Mouse (Mus musculus): ENCODE data around the gene Usp33.
"Not testable (repeated sequence)": the region's sequence is repeated elsewhere in the genome, so short reads cannot be mapped to it uniquely, and the experiment has no call there.

Usp33 gene

DNA sequence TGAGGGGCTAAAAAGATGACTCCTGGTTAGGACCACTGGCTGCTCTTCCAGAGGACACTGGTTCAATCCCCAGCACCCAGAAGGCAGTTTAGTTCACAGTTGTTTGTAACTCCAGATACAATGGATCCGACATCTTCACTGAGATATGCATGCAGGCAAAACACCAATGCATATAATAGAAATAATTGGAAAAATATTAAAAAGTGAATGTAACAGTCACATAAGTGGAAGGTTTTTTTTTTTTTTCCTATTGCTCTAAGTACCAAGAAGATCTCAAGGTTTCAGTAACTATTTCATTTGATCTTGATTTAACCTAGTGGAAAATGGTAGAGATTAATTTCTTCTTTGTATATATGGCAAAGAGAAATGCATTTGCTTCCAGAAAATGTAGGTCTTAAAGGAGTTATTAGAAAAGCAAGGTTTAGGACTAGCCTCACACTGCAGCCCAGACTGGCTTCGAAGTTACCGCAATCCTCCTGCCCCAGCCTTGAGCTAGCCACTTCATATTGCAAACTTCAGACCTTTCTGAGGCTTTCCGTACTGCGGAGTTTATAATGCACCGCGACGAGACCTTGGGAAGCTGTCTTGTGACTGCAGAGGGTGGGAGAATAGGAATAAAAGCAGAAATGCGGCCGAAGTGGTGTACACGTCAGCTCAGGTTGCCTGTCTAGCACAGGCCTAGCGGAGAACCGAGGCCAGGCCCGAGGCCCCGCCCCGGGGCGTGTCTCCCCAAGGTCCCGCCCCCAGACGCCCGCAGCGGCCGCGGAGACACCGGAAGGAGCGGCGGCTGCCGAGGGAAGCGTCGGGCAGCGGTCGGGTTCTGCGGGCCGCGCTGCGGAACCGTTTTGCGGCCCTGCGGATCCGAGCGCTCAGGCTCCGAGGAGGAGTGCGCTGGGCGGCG lies at the start of gene Usp33:
Gene Usp33, plus strand, starts transcription at position 747 of the 901 bp plus-strand sequence.
- DNase-seq = peak; percentile 96

DNA sequence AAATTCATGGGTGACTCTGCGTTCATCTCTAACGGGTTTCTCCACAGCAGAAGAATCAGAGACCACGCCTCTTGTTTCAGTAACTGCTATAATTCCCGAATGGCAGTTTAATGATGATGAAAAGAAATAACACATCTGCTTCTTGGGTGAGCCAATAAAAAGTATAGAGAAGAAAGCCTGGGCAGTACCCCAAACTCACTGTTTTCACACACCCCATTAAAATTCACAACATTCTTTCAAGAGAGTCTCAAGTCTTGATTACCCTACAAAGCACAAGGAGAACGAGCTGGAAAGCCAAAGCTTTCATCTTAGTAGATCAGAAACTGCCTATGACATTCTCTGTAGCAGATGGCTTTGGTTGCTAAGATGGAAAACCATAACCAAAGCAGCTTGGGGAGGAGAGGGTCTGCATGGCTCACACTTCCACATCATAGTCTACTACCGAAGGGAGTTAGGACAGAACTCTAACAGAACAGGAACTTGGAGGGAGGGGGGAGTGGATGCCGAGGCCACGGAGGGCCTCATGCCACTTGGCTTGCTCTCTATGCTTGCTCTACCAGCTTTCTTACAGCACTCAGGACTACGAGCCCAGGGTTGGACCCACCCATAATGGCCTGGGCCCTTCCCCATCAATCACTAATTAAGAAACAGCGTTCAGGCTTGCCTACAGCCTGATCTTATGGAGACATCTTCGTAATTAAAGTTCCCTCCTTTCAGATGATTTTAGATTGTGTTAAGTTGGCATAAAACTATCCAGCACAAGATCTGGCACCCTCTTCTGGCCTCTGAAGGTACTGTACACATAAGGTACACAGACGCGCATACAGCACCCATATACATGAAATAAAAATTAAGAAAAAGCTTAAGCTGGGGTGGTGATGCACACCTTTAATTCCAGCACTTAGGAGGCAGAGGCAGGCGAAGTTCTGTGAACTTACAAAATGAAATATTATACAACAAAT lies 45.6 kb upstream of the Usp33 start:
- no peak for DNase-seq

DNA sequence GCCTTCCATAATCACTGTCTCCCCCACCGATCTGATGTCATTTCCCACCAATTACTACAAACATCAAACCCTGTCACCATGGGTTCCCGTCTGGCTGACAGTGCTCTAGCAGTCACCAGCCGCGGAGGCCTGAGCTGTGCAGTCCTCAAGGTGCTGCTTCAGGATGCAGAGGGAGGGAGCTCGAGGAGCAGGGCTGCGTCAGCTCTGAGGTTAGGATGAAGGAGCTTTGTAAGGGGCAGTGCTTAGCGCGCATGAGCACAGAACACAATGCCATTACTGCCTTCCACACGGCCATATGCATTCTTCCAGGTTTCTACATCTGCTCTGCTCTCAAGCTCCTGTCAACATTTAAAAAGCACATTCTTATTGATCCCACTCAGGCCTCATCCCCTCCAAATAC lies 43.3 kb upstream of the Usp33 start:
- DNase-seq = no peak

DNA sequence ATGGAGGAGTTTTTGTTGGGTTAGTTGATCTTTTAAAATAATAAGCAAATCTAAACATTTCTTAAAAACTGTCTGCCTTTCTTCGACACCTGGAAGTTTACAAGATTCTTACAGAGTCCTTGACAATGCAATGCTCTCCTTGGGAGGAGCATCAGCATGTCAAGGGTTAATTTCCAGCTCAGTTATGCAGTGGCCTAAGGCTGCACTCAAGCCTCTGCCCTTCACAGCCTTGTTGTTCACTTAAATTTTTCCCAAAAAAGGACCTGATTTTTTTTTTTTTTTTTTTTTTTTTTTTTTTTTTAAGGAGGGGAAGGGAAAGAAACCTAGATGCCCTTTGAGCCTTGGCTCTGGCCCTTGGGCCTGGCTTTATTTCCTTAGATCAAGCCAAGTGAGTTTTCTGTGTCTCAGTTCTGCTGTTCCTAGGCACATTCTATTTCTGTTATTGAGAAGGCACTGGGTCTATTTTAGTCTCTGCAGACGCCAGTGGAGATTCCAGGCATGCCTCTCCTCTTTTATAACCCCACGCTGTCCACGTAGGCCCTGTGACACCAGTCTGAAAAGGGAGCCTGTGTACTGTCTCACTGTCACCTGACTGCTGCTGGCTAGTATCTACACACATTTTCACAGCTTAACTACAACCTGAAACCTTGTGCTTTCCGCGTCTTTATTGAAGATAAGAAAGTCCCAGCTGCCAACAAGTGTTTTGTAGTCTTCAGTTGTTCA lies 42.0 kb upstream of the Usp33 start:
- peak; percentile 25 for DNase-seq

DNA sequence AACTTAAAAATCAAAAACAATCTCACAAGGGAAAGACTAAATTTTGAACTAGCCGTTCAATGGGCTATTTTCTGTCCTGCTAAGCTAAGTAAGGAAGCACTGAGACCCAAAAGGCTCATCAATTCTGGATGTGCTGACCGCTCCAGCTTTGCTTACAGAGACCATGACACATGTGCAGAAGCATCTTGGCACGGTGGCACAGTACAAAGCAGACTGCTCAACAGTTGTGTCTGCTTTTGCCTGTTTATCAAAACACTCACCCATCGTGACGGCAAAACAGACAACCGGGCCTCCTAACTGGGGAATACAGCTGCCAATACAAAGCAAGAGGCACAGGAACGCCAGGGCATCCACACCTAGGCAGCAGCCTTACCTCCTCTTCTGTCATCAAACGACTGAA lies 41.2 kb upstream of the Usp33 start:
- peak; percentile 14 for DNase-seq

DNA sequence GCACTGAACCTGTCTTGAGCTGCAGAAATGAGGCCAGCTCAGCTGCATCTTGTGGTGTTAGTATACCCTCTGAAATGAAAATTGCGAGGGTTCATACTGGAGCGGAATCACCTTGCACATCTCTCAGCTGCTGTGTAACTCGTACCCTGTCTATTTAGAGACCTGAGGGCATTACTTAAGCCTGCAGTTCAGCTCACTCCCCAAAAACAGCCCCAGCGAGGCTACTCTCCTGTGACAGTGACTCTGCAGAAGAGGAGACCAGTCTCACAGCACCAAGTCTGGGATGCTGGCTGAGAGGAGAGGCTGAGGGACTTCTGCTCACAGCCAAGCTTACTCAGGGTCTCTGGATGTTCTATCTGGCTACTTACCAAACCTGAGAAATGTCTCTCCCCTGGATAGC lies 40.3 kb upstream of the Usp33 start:
- no peak for DNase-seq

DNA sequence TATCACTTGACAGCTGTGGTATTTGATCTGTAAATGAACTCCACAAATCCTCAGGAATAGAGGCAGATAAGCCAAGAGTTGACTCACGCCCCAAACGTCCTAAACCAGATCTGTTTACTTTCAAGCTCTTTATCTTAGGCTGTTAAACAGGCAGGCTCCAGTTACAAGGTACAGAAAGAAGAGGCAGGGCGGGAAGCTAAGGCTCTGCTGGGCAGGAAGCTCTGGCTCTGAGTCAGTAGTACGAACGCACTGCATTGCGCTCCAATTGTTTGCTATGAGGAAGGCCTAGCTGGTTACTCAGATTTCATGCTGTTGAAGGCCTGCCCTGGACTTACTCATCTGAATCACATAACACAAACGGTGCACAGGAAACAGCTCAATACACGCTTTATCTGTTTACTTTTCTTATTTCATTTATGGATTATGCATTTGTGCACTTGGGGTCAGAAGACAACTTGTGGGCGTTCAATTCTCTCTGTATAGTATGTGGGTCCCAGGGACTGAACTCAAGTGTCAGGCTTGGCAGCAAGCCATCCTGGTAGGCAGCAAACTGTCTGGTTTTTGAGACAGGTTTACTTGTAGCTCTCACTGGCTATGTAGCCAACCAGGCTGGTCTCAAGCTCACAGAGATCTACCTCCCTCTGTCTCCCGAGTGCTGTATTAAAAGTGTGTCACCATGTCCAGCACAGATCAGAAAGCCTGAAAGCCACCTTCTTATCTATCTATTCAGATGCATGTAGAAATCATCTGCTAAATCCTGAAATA lies 37.6 kb upstream of the Usp33 start:
- DNase-seq = peak; percentile 42

DNA sequence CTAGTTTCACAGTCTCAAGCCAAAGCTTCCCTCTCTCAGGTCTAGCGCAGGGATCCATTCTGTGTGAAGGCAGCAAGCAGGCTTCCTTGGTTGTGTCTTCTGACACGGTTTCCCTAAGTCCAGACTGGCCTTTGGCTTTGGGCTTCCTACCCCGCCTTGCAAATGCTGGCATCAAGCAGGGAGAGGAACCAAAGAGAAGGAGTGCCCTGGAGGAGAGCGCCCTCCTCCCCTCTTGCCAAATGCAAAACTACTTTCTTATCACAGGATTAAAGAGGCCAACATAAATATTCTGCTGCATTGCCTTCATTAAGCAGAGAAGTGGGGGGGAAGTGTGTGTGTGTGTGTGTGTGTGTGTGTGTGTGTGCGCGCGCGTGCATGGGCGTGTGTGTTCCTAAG lies 37.0 kb upstream of the Usp33 start:
- DNase-seq = no peak

DNA sequence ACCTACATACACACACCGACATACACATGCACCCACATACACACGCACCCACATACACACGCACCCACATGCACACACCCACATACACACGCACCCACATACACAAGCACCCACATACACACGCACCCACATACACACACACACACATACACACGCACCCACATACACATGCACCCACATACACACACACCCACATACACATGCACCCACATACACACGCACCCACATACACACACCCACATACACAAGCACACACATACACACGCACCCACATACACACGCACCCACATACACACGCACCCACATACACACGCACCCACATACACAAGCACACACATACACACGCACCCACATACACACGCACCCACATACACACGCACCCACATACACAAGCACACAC lies 31.6 kb upstream of the Usp33 start:
- DNase-seq = not testable (repeated sequence)

DNA sequence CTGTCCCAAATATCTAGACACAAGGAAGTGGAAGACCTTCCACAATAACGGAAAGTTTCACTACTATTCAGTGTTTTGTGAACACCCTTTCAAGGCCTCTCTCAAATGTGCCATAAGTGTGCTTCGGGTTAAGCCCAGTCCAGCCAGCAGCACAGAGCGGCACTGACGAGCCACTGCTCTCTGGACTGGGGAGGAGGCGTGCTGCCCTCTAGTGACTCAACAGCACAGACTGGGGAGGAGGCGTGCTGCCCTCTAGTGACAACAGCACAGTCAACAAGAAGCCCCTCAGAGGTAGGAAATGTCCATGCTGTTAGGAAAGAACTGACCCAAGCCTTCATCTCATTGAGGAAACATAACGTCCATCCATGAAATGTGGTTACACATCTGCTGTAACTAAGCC lies 30.7 kb upstream of the Usp33 start:
- DNase-seq = peak; percentile 90

DNA sequence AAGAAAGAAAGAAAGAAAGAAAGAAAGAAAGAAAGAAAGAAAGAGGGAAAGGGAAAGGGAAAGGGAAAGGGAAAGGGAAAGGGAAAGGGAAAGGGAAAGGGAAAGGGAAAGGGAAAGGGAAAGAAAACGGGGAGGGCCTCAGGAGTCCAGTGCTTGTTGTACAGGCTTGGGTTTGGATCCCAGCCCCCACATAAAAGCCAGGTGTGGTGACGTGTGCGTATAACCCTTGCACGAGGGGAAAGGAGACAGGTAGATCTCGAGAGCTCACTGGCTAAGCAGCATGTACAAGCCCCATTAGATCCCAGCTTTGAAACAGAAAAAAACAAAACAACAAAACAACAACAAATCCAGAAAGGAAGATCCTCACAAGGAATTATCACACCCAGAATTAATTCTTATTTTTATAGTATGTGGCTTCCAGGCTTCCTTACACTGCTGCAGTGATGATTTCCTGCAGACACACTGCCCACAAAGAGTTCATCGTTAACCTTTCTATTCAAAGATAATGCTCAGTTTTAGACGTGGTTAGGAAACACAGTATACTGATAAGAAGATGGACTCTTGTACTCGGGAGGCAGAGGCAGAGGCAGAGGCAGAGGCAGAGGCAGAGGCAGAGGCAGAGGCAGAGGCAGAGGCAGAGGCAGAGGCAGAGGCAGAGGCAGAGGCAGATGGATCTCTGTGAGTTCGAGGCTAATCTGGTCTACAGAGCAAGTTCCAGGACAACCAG lies 29.7 kb upstream of the Usp33 start:
- not testable (repeated sequence) for DNase-seq

DNA sequence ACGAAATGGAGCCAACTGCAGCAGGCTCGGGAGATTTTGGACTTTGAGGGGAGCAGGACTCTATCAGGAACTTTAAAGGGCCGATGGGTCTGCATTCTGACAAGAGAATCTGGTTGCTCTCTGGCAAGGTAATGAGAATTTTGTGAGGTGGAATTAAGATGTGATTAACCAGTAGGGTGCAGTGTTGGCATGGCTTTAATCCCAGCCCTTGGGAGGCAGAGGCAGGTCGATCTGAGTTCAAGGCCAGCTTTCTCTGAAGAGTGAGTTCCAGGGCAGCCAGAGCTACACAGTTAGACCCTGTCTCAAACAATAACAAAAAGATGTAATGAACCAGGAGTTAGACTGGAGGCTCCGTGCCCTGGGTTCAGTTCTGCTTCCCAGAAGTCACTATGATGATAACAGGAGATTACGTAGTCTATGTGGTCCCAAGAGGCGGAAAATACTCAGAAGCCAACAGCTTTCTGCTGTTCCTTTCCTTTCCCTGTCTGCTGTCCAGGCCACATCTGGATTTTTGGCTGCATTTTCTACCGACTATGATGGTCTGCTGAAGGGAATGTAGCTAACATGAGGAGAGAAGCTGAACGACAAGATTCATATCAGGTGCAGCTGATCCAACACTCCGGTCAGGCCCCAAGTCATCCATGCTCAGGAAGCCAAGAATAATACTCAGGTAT lies 25.2 kb upstream of the Usp33 start:
- DNase-seq = no peak

DNA sequence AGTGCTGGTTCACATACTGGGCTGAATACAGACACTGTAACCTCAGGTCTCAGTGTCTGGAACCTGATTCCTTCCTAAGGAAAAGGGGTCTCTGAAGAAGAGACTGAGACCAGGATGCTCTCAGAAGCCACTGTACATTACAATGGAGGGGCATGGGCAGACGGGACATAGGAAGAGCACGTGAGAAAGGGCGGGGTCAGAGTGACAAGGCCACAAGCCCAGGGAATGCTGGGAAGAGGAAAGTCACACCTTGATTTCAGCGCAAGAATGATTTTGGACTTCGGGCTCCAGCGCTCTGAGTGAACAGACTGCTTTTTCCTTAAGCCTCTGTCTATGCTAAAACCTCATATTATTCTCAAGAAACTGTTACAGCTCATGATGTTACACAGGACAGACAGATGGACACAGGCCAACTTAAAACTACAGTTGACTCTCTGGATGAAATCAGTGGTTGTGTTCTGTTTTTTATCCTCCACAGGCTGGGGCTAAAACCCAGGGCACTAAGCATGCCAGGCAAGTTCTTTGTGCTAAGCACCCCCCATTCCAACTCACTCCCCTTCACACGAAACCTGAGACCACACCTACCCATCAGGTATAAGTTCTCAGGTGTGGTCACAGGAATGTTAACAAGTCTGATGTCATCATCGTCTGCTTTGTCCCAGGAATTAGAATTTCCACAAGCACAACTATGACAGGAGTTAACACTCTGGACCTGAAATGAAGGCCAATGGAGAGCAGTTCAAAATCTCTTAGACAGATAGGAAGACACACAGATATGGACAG lies 24.3 kb upstream of the Usp33 start:
- DNase-seq = no peak

DNA sequence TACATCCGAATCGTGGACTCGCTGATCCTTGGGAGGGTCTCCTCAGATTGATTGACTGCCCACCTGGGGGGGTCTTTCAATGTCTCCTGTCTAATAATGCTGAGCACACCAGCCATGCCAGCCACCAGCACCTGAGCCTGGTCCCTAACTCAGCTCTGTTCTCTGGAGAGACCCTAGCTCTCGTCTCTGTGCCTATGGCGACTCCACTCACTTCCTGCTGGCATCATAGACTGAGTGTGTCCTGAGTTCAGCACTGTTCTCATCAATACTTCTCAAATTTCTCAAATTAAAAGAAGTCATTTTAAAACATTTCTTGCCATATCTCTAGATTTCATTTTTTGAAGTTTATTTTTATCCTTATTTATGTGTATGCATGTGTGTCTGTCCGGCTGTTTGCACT lies 14.2 kb upstream of the Usp33 start:
- DNase-seq = no peak

DNA sequence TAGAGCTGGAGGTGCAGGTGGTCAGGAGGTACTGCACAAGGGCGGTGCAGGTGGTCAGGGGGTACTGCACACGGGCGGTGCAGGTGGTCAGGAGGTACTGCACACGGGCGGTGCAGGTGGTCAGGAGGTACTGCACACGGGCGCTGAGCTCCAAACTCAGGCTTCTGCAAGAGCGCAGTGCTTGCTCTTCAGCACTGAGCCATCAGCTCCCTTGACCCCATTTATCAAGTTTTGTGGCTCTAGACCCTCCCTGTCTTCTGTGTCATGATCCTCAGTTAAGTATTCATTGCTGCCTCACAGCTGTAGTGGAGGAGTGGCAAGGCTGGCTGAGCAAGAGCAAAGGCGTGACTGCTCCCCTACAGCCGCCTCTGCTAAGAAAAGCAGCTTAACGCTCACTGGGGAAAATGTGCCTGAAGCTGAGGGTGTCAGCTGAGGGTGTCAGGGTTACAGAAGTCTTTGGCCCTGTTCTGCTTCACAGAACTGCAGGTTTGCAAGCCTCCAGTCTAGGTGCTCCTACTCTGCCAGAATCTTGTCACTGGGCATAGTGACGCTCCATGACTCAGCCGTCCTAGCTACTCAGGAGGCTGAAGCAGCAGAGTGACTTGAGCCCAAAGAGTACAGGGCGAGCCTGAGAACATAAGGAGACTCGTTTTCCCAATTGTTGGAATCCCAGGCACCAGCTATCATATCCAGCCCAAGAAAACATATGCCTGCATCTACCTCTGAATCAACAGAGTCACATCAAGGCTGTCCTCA lies 13.6 kb upstream of the Usp33 start:
- DNase-seq = no peak

DNA sequence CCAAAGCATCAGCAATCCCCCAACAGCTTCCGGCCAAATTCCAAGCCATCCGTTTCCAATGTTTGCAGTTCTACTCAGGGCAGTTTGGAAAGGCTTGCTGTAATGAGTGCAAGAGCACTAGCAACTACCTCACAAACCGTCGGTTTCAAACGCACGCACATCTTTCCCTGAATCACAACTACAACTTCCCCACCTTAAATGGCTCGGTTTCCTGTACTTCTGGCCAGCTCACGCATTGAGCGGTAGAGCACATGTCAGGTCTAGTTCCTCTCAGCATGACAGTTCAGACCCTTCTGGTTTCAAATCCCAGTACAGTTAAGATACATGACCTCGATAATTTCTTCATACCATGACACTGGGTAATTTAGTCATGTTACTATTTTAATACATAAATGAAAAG lies 12.6 kb upstream of the Usp33 start:
- no peak for DNase-seq

DNA sequence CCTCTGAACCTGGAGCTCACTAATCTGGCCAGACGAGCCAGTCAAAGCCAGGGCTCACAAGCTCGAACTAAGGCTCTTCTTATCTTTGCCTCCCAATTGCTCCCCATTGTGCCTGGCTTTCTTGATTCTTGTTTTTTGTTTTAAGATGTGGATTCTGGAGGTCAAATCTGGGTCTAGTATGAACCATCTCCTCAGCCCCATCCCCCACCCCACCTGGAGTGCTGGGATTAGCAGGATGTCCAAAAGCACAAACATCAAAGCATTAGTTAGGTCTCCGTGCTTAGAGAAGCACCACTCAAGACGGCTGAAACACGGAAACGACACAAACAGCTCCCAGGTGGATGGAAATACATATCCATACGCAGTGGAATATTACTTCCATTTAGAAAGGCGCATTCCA lies 10.2 kb upstream of the Usp33 start:
- DNase-seq = no peak

DNA sequence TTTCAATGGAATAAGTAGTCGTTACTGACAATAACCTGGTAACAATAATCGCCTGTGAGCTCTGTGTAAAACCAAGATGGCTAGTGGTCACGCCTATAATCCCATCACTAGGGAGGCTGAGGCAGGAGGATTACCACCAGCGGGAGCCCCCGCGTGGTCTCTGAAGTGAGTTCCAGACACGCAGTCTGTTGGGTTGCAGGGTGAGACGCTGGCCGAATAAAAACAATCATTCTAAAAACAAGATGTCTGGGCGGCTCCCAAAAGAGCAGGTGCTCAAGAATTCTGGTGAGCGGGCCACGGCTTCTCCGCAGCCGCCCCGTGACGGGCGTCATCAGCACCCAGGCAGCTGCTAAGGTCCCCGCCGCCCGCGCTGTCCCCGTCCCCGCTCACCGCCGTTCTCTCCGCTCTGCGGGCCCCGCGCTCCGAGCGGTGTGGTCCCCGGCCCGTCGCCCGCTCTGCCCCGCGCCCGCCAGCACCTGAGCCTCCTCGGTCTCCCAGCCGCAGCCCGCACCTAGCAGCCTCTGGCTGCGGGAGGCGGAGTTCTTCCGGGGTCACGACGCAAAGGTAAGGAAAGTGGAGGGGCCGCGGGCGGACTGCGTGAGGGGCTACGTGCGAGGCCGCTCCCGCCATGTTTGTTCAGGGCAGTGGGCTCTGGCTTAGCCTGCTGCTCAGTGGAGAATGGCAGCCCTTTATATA lies 6.3 kb upstream of the Usp33 start, which contains the start of gene Miga1:
Gene Miga1, minus strand, starts transcription at position 546 of the 696 bp plus-strand sequence.
- peak; percentile 74 for DNase-seq
